Mouse (Mus musculus) thymus, postnatal 0 days (tissue): ENCODE results near the gene Aldh16a1. TPM values are rescaled to one million over a fixed set of nuclear protein-coding genes. Genes with fewer than 3 reads are reported as not detected.
"Not testable (repeated sequence)": the region's sequence is repeated elsewhere in the genome, so short reads cannot be mapped to it uniquely, and the experiment has no call there.

Experiments used
- DNase-seq: peaks from one replicate; pipeline ENCODE4 v3.0.0-alpha.2; 2015; ENCODE audit warnings: low spot score
- polyA plus RNA-seq: library from polyadenylated mRNA; unstranded; fragments of >200 nt; fragmentation: Nextera tagmentation; extraction: Ambion mirVana; gene quantifications from 2 replicates; pipeline ENCODE4 v1.2.1, GENCODE M21; 2015

The Aldh16a1 gene
- polyA plus RNA-seq, 1 experiment from 2014 or later, result 41.6 TPM

DNA sequence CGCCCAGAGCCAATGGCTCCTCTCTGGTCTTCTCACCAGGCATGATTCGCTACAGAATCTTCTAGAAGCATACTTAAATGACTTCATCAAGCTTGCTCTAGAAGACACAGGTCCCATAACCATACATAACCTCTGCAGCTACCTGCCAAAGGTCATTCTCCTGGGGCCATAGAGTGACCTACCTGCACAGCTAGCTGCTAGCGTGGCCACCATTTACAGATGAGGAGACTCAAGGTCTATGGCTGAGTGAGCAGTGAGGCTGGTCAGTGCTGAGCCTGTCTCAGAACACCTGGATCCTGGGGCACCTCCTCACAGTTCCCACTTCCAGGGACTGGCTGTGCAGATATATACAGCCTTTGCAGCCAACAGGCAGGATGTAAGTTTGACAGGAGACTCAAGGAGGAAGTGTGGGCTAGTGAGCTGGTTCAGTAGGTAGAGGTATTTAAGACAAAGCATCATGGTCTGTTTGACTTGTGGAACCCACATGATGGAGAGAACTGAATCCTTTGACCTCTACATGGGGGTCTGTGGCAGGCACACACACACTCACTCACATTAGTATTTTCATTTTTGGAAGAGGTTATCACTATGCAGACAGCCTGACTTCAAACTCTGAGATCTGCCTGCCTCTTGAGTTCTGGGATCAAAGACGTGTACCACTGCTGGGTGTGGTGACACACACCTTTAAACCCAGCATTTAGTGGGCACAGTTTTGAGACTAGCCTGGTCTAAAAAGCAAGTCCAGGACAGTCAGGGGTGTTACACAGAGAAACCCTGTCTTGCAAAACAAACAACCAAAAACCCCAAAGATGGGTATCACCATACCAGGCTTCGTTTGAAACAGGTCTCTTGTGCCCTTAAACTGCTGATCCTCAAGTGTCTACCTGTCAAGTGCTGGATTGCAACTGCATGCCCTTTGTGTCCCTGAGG lies 34.3 kb downstream of the Aldh16a1 start:
- DNase-seq, result no peak

DNA sequence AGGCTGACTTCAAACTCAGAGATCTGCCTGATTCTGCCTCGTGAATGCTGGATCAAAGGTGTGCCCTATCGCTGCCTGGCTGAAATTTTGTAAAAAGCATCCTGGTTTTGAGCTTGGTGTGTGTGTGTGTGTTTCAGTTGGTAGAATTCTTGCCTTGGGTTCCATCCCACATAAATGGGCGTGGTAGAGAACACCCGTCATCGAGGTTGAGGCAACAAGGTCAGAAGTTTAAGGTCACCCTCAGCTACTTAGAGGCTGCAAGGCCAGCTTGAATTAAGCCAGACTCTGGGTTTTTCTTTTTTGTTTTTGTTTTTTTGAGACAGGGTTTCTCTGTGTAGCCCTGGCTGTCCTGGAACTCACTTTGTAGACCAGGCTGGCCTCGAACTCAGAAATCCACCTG lies 36.0 kb downstream of the Aldh16a1 start:
- DNase-seq, result no peak

DNA sequence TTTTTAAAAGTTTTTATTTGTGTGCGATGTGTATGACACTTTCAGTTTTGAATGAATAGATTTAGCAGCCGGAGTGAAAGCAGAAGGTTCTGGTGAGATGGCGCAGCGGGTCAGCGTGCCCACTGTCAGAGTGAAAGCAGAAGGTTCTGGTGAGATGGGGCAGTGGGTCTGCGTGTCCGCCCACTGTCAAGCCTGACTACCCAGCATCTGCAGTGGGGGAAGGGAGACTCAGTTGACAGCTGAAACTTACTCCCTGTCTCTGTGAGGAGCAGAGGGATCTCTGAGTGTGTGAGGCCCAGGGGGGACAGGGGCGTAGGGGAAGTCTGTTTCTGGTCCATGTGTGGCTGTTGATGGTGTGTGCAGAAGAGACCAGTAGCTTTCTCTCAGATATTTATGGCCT lies 36.8 kb downstream of the Aldh16a1 start:
- no peak for DNase-seq

DNA sequence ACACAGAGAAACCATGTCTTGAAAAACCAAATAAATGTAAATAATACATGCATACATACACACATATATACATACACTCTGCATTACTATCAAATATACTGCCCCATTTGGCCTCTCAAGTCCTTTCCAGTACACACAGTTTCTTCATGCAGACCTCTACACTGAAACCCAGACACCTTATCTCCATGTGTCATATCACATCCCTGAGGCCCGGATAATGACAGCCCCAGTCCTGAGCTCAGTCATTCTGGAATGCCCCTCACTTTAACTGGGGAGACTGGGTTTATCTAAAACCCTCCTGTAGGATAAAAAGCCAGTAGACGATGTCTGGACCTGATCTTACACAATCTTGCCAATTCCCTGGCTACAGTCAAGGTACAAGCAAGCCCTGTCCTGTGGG lies 40.9 kb downstream of the Aldh16a1 start:
- no peak for DNase-seq

DNA sequence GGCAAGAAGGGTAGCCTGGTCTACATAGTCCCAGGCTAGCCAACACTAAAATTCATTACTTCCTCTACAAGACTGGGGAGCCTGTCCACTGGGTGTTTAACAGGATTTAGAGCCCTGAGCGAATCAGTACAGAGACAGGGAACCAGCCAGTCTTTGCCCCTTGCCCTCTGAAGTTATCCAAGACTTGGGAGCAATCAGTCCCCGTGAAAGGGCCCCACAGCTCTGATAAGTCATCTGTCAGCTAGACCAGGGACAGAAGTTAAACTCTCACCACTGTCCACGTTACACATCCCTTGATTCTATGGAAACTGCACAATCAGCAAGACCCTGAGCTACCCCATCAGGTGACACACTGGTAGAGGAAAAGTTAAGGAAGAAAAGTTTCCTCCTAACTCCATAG lies 41.9 kb downstream of the Aldh16a1 start:
- DNase-seq, result no peak

DNA sequence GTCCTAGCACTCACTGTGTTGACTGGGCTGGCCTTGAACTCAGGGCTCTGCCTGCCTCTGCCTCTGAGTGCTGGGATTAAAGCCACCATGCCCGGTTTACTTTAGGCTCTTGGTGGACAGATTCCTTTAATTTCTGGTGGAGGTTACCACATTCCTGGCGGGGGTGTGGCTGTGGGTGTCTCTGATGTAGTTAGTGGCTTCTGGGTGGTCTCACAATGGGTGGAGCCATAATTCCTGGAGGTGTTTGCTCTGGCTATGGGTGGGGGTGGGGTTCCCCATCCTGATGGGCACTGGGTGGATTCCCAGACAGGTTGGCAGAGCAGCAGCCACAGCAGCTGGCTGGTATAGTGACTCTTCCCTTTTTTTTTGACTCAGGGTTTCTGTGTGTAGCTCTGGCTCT lies 42.4 kb downstream of the Aldh16a1 start:
- DNase-seq, result no peak

DNA sequence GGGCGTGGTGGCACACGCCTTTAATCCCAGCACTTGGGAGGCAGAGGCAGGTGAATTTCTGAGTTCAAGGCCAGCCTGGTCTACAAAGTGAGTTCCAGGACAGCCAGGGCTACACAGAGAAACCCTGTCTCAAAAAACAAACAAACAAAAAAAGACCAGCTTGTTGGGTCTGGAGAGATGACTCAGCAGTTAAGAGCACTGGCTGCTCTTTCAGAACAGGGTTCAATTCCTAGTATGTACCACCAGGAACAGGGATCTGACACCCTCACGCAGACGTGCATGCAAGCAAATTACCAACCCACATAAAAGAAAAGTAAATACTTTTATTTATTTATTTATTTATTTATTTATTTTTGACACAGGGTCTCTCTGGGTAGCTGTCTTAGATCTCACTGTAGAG lies 44.3 kb downstream of the Aldh16a1 start:
- DNase-seq, result not testable (repeated sequence)

DNA sequence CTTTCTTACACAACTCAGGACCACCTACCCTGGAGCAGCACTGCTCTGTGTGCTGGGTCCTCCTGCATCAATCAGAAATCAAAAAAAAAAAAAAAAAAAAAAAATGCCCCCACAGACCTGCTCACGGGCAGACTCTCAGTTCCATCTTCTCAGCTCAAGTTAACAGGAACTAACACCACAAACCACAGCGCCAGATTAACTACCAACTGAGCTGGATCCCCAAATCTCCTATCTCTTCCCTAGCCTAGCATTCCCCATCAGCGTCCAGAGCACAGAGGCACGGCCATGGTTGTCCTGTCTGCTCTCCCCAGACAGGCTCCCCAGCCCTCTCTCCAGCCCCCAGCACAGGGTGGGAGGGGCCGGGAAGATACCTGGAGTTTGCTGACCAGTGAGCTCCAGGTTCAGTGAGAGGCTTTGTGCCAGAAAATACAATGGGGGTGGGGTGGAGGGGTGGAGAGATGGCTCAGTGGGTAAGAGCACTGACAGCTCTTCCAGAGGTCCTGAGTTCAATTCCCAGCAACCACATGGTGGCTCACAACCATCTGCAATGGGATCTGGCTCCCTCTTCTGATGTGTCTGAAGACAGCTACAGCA lies 47.2 kb downstream of the Aldh16a1 start:
- DNase-seq, result no peak

DNA sequence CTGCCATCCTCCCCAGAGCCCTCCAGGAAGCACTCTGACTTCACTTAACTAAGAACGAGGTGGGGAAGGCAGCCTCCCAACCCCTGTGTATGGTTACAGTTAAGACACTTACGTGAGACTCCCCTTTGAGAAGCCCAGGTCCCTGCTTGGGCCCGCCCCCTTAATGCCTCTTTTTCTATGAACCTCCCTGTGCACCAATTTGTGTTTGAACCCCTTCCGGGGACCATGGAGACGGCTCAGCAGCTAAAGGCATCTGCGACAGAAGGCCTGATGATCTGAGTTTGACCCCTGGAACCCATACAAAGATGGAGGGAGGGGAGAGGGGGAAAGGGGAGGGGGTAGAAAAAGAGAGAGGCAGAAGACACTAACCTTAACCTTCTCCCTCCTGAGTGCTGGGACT lies 47.9 kb downstream of the Aldh16a1 start:
- DNase-seq, result no peak

DNA sequence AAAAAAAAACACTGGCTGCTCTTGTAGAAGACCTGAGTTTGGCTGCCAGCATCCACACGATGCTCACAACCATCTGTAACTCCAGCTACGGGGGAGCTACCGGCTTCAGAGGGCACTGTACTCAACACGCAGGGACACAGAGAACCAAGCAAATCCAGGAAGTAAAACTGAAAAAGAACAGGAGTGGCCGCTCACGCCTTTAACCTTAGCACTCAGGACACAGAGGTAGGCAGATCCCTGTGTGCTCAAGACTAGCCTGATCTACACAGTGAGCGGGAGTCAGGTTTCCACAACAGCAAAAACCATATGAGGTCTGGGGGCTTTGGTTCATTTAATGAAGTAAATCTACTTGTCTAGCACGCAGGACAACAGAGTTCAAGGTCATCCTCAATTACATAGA lies 48.9 kb downstream of the Aldh16a1 start:
- no peak for DNase-seq

DNA sequence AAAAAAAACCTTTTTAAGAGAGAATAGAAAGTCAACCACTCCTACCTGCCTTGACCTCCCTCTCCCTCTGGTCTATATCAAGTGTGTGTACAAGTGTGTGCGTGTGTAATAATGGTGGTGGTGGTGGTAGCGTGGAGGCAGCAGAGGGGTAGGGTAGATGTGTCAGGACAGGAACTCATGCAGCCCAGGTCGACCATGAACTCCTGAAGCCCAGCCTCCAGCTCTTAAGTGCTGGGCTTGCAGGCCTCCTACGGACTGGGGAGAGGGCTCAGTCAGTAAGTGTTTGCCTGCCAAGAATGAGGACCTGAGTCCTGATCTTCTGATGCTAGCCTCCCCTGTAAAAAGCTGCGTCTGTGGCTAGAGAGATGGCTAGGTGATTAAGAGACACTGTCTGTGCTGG lies 49.4 kb downstream of the Aldh16a1 start:
- DNase-seq, result no peak

DNA sequence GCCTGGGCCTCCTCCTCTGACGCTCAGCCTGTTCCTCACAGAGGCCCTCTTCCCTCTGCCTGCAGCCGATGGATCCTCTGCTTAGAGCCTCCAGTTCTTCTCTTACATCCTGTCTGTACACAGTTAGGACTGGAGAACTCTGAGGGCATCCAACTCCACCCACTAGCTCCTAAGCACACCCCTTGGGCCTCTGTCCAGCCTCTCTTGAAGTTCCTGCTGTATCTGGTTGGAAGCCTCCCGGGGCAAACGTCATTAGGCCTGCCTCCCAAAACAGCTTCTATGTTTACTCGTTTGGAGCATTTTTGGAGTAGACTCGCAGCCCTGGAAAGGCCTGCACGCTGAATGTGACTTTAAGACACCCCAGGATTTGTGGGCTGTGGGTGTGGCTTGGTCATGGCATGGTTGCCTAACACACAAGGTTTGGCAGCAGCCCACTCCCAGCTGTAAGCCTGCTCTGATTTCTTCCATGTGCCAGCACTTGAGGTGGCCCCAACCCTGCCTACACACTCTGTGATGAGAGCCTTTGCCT lies 50.7 kb downstream of the Aldh16a1 start, which contains the start of gene Fcgrt:
Gene Fcgrt (minus strand): TSS at position 200 of the 529 bp plus-strand sequence.
- DNase-seq, result no peak

DNA sequence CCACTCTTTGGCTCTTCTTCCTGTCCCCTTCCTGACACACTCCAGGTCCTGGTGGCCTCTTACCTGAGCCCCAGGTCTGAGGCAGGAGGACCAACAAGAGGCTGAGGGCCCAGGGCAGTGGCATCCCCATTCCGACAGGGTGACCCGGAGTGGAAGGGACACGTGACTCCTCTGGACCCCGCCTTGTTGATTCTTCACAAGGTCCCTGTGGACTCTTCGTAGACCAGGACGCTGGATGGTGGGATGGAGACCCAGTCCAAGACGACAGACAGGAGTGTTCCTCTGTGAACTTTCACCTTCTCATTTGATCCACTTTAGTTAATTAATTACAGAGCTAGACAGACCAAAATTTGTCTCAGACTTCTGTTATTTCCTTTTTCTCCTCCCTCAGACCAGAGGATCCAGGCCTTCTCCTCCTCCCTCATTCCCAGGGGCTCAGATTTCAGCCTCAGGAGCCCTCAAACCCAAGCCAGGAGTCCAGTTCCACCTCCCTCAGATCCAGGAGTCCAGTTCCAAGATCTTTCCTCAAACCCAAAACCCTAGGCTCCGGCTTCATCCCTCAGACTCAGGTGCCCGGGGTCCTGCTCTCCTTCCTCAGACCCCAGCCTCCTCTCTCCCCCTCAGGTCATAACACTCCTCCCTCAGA lies 51.3 kb downstream of the Aldh16a1 start:
- DNase-seq, result no peak

DNA sequence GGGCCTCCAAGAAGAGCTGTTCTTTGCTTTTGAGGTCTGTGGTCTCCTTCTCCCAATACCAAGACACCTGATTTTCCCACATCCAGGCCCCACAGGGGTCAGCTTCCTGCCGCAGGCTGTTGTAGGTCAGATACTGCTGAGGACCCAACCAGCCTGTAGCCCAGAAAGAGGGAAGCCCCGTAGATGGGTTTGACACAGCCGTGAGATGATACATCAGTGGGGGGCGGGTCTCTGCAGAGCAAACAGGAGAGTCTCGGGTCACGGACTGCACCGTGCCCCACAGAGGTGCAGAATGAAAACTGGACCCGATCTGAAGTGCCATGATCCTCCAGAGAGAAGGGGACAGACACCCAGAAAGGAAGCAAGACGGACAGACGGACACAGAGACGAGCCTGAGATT lies 51.9 kb downstream of the Aldh16a1 start:
- no peak for DNase-seq

DNA sequence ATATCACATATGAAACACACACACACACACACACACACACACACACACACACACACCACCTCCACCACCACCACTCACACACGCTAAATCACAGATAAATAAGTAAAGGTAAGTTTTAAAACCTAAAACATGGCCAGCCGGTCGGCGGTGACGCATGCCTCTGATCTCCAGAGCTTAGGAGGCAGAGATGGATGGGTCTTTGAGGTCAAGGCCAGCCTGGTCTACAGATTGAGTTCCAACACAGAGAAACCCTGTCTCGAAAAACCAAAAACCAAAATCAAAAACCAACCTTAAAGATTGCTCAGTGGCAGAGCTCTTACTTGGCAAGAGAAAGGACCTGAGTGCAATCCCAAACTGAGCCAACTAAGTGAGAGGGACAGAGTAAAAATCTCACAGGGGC lies 54.3 kb downstream of the Aldh16a1 start:
- no peak for DNase-seq

DNA sequence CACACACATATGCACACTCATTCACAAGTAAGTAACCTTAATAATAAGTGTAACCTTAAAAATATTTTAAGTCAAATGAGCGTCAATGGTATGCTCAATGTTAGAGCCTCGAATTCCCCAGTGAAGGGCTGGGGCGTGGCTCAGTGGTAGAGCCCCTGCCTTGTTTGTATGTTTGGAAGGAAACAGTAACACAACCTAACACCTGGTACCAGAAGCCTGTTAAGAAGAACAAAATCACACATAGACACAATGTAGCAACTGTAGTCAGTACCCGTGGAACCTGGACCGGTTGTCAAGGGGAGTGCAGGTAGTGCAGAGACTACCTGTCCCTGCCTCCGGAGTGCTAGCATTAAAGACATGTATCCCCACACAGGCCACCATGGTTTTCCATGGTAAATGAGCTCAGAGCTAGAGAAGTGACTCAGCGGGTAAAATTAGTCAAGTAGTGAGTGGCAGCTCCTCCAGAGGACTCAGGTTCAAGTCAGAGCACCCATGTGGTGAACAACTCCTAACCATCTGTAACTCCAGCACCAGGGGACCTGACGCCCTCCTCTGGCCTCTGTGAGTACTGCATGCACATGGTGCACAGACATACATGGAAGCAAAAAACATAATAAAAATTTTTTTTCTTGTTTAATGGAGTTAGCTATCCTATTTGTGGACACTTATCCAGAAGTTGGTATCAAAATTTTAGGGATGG lies 55.7 kb downstream of the Aldh16a1 start:
- no peak for DNase-seq

DNA sequence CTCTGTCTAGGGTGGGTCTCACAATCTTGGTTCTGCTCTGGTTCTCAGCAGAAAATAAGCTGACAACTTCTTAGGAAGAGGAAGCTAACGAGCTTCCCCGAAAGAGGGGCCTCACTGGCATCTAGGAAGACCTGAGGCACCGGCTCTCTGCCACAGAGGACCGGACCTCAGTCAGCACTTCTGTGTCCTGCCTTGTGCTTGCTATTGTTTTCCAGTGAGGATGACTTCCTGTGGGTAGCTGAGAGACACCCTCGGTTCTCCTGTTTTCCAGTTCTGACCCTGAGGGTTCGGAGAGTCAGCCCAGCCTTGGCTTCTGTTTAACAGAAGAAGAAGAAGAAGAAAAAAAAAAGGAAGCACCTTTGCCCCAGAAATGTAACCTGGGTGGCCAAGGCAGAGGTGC lies 56.9 kb downstream of the Aldh16a1 start:
- no peak for DNase-seq

DNA sequence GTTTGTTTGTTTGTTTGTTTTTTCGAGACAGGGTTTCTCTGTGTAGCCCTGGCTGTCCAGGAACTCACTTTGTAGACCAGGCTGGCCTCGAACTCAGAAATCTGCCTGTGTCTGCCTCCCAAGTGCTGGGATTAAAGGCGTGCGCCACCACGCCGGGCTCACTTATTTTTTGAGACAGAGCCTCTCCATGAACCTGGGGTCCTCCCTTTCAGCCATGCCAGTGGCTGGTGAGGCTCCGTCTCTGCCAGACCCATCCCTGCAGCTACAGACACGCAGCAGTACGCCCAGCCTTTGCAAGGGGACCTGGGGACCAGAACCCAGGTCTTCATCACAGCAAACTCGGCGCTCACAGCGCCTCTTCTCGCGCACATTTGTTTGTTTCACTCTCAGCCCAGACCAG lies 58.4 kb downstream of the Aldh16a1 start:
- not testable (repeated sequence) for DNase-seq

DNA sequence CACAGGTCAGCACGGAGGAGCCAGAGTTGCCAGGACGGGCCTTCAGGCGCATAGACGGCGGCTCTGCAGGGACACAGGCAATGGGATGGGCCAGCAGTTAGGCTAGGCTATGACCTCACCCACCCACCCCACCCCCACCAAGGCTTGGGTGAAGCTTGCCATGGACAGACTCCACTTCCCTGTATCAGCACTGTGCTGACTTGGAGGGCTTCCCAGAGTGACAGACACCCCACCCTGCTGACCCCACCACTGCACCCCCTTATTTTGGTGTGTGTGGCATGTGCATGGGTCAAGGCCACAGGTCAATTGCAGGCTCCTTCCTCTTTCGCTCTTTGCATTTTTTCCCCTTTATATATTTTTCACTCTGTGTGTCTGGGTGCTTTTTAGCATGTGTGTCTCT lies 59.0 kb downstream of the Aldh16a1 start:
- no peak for DNase-seq

DNA sequence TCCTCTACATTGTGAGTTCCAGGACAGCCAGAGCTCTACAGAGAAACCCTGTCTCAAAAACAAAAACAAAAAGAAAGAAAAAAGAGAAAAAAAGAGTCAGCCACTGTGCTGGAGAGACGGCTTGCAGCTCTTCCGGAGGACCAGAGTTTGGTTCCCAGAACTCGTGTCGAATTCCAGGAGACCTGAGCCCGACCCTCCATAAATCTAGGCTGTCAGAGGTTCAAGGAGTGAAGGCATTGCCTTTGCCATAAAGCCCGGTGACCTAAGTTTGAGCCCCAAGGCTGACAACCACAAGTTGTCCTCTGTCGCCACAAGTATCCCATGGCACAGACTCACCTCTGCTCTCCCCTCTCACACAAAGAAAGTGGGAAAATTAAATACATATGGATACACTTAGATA lies 60.3 kb downstream of the Aldh16a1 start:
- DNase-seq, result no peak

DNA sequence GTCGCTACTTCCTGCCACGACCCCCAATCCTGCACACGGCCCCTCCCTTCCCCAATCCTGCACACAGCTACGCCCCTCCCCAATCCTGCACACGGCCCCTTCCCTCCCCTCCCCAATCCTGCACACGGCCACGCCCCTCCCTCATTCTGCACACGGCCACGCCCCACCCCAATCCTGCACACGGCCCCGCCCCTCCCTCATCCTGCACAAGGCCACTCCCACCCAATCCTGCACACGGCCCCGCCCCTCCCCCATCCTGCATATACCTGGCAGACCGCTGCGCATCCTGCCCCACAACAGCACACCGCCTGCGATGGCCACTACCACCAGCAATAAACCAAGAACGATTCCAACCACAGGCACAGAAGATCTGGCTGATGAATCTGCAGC lies 60.9 kb downstream of the Aldh16a1 start:
- DNase-seq, result peak; percentile 71
